Mouse (Mus musculus) hindbrain, embryonic 12.5 days (tissue): ENCODE measurements around the gene Uhrf1. TPM values are rescaled to one million over a fixed set of nuclear protein-coding genes. Genes with fewer than 3 reads are reported as not detected.
A peak's percentile ranks its signal among the peaks of the same experiment; 100 is the strongest.

Experiments used
- ATAC-seq: fragments of 200-750 bp; cut with Nextera tagmentation; 2 replicates; pipeline ENCODE4 v1.8.0; 2017; ENCODE audit warnings: moderate TSS enrichment; ENCODE audit not compliant: low FRiP score
- H3K27ac ChIP-seq: fragments of 300-500 bp; sonication (generic); 2 replicates; pipeline ENCODE4 v1.5.1; 2016; ENCODE audit warnings: mild to moderate bottlenecking
- H3K27me3 ChIP-seq: fragments of 300-500 bp; sonication (generic); 2 replicates; pipeline ENCODE4 v1.6.1; 2016; ENCODE audit warnings: mild to moderate bottlenecking
- H3K36me3 ChIP-seq: fragments of 300-500 bp; sonication (generic); 2 replicates; pipeline ENCODE4 v1.6.1; 2016; ENCODE audit warnings: mild to moderate bottlenecking
- H3K4me1 ChIP-seq: fragments of 300-500 bp; sonication (generic); 2 replicates; pipeline ENCODE4 v1.6.1; 2016
- H3K4me2 ChIP-seq: fragments of 300-500 bp; sonication (generic); replicated peaks from 2 replicates; pipeline ENCODE4 v1.6.1; 2016; ENCODE audit warnings: mild to moderate bottlenecking
- H3K4me3 ChIP-seq: fragments of 300-500 bp; sonication (generic); 2 replicates; pipeline ENCODE4 v1.5.1; 2016; ENCODE audit warnings: mild to moderate bottlenecking
- H3K9ac ChIP-seq: fragments of 300-500 bp; sonication (generic); 2 replicates; pipeline ENCODE4 v1.6.1; 2016; ENCODE audit warnings: mild to moderate bottlenecking, moderate library complexity
- H3K9me3 ChIP-seq: fragments of 300-500 bp; sonication (generic); replicated peaks from 2 replicates; pipeline ENCODE4 v1.6.1; 2016; ENCODE audit warnings: mild to moderate bottlenecking
- WGBS: fragments of 180-500 bp; shearing (Covaris S2); methylation state at CpG from one replicate; pipeline ENCODE4 v1.1.7; 2016; 5-methylcytosine and 5-hydroxymethylcytosine counted together
- polyA plus RNA-seq: library from polyadenylated mRNA; unstranded; fragments of >200 nt; fragmentation: Nextera tagmentation; extraction: Ambion mirVana; gene quantifications from 2 replicates; pipeline ENCODE4 v1.2.1, GENCODE M21; 2016

The Uhrf1 gene
- polyA plus RNA-seq, 1 experiment from 2014 or later: 99.9 TPM

DNA sequence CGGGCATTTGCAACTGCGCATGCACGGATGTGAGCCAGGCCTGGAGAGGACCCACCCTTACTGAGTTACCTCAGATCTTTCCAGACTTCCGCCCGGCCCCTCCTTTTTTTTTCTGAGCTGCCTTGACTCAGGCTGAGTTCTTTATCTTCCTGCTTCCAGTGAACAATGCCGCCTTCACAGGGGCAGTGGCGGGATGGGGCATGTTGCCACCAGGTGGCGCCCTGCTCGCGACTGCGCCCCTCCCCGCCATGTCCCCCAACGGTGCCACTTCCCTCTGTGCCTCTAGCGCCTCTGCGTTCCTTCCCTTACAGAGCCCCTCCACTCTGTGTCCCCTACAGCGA is 12.0 kb upstream of the Uhrf1 start:
- H3K4me1 ChIP-seq: peaks cover 38% of the 10 kb centered on the region
- peak overlapping the region; percentile 51 for H3K9ac ChIP-seq
- peak overlapping the region; percentile 18; the same call in 1 of the 2 replicates for H3K4me3 ChIP-seq
- 0 out of 2 replicates have a peak, but pooled peaks cover 1% of the 10 kb centered on the region for H3K36me3 ChIP-seq
- H3K4me2 ChIP-seq: peak overlapping the region; percentile 51
- no peaks in the 10 kb centered on the region for H3K27me3 ChIP-seq
- 2% methylated on average over 16 of the region's 16 CpGs for WGBS
- peak; percentile 83 for ATAC-seq
- peak overlapping the region; percentile 80 for H3K27ac ChIP-seq
- H3K9me3 ChIP-seq: no peaks in the 10 kb centered on the region

DNA sequence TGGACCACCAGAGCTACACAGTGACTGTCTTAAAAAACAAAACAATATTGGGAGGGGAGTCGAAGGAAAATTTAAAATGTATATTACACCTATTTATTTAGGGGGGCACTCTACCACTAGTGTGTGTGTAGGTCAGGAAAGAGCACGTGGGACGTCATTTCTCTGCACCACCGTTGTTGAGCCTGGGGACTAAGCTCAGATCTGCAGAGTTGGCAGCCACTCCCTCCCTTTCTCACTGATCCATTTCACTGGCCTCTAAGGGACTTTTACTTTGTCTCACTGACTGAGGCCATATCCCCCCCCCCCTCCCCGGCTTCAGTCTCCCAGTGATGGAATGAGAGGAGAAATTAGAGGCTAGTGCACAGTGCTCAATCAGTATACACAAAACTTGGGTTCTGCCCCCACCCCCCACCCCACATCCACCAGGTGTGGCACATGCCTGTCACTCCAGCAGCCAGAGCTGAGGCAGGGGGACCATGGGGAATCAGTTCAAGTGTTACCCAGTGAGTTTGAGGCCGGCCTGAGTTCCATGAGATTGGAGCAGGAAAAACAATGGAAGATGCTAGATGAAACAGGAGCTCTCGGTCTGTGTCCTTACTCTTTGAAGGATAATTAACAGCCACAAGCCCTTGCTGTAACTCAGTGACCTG is 11.2 kb upstream of the Uhrf1 start:
- Histone ChIP-seq H3K9ac (no peak overlapping the region; the same call in 1 of the 2 replicates), H3K27ac (peak overlapping the region; percentile 80)
- WGBS: 64% methylated on average over 7 of the region's 7 CpGs

DNA sequence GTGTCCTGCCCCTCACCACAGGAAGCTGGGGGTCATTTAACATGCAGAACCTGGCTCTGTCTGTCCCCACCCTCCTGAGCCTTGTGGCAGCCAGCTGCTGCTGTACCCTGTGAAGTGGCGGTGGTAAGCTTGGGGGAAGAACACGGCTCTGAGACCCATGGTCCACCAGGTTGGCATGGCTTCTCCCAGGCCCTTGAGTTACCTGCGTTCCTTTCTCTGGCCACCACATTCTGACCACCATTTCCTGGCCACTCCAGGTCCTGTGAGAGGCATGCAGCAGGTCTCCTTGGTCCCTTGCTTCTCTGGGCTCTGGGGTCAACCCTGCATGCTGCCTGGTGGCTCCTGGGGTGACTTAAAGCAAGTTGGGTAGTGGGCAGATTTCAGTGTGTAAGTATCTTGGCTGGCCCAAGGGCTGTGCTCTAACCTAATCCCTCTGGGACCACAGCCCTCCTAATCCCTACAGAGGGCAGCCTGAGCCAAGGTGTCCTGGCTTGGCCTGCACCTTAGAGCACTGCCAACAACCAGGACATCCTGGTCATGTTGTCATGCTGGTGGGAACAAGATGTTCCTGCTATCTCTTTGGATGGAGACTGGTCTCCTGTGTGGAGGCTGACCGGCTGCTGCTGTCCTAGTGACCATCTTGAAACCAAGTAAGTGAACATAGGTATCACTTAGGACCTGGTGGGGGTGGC is 10.4 kb upstream of the Uhrf1 start, which contains the start of gene Plin3:
TSS of gene Plin3 (minus strand) at position 343 of the 692 bp plus-strand sequence.
- Histone ChIP-seq H3K27me3 (no peaks in the 10 kb centered on the region), H3K4me1 (peaks cover 36% of the 10 kb centered on the region), H3K4me3 (no peak within 1 kb of the TSS), H3K36me3 (no peaks in the 10 kb centered on the region), H3K4me2 (no peak within 1 kb of the TSS), H3K9me3 (no peaks in the 10 kb centered on the region), H3K9ac (no peak within 1 kb of the TSS; the same call in 1 of the 2 replicates), H3K27ac (peak within 1 kb of the TSS; percentile 80)
- 87% methylated on average over 4 of the region's 4 CpGs for WGBS
- ATAC-seq: no peak

More for the DNA sequence above, 11.2 kb upstream of the Uhrf1 start:
- H3K36me3 ChIP-seq: no peaks in the 10 kb centered on the region
- ATAC-seq: no peak
- no peak overlapping the region for H3K4me3 ChIP-seq
- peaks cover 38% of the 10 kb centered on the region for H3K4me1 ChIP-seq
- H3K27me3 ChIP-seq: no peaks in the 10 kb centered on the region
- peak overlapping the region; percentile 51 for H3K4me2 ChIP-seq
- H3K9me3 ChIP-seq: no peaks in the 10 kb centered on the region

GRCm38 (mm10) chr17:56293291-56293690 is 9.8 kb upstream of the Uhrf1 start:
- WGBS: 75% methylated on average over 1 of the region's 1 CpGs
- ATAC-seq: no peak
- H3K27ac ChIP-seq: no peak overlapping the region
- H3K4me2 ChIP-seq: no peak overlapping the region
- no peak overlapping the region for H3K9ac ChIP-seq
- no peaks in the 10 kb centered on the region for H3K27me3 ChIP-seq
- H3K9me3 ChIP-seq: no peaks in the 10 kb centered on the region
- peaks cover 30% of the 10 kb centered on the region for H3K4me1 ChIP-seq
- no peaks in the 10 kb centered on the region for H3K36me3 ChIP-seq
- no peak overlapping the region for H3K4me3 ChIP-seq

- no peaks in the 10 kb centered on the region for H3K36me3 ChIP-seq
- no peaks in the 10 kb centered on the region for H3K9me3 ChIP-seq
- no peak overlapping the region for H3K4me3 ChIP-seq
- WGBS: 87% methylated on average over 19 of the region's 19 CpGs
- no peaks in the 10 kb centered on the region for H3K27me3 ChIP-seq
- no peak overlapping the region for H3K9ac ChIP-seq
- ATAC-seq: no peak
- no peak overlapping the region for H3K27ac ChIP-seq
- no peak overlapping the region for H3K4me2 ChIP-seq
- H3K4me1 ChIP-seq: peaks cover 25% of the 10 kb centered on the region
These were observed 8.9 kb upstream of the Uhrf1 start for GRCm38 (mm10) chr17:56294241-56294640.

DNA sequence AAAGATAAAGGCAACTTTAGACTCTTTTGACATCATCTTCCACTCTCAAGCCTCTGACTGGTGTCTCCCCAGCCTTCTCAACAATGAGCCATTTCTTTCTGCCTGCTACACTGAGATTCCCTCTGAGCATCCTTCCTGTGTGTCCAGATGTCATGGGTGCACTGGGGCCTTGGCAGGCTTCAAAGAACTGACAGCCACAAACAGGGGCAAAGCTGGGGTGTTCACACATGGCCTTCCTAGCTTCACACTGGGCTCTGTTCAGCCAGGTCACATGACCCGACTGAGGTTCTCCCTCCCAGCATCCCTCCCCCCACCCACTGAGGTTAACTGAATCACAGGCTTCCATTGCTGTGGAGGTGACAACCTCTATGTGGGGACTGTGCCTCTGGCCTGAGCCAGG is 6.9 kb upstream of the Uhrf1 start:
- Histone ChIP-seq H3K4me1 (peaks cover 9% of the 10 kb centered on the region), H3K9ac (no peak overlapping the region), H3K27me3 (no peaks in the 10 kb centered on the region), H3K36me3 (no peaks in the 10 kb centered on the region), H3K4me2 (no peak overlapping the region), H3K9me3 (no peaks in the 10 kb centered on the region), H3K27ac (no peak overlapping the region), H3K4me3 (no peak overlapping the region)
- WGBS: 70% methylated on average over 1 of the region's 1 CpGs
- ATAC-seq: no peak

- Histone ChIP-seq H3K36me3 (no peaks in the 10 kb centered on the region), H3K27me3 (no peaks in the 10 kb centered on the region), H3K4me3 (no peak overlapping the region), H3K27ac (no peak overlapping the region), H3K9me3 (no peaks in the 10 kb centered on the region), H3K4me2 (no peak overlapping the region), H3K4me1 (peaks cover 7% of the 10 kb centered on the region), H3K9ac (no peak overlapping the region)
- no peak for ATAC-seq
- 100% methylated on average over 1 of the region's 1 CpGs for WGBS
These were observed 4.9 kb upstream of the Uhrf1 start for GRCm38 (mm10) chr17:56298238-56298637.

DNA sequence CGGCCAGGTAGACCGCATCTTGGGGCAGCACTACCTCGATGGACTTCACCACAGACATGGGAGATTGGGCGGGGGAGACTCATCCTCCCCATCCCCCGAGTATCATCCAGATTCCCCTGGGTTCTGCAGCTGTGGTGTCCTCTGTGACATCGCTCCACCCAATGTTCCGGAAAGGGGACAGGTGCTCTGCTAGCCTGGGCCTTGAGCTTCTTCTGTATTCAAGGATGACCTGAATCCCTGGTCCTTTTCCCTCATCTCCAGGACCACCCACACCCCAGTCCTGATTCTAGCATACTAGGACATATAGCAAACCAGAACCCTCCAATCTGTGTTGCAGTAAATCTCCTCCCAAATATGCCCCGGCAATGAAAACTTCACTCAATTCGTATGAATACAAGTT is 2.9 kb upstream of the Uhrf1 start, which contains the start of gene Arrdc5:
TSS of gene Arrdc5 (minus strand) at position 101 of the 400 bp plus-strand sequence.
- H3K4me3 ChIP-seq: no peak within 1 kb of the TSS
- H3K9ac ChIP-seq: no peak within 1 kb of the TSS
- H3K4me1 ChIP-seq: peaks cover 21% of the 10 kb centered on the region
- WGBS: 93% methylated on average over 9 of the region's 9 CpGs
- H3K36me3 ChIP-seq: no peaks in the 10 kb centered on the region
- H3K27ac ChIP-seq: no peak within 1 kb of the TSS
- no peaks in the 10 kb centered on the region for H3K9me3 ChIP-seq
- H3K4me2 ChIP-seq: no peak within 1 kb of the TSS
- no peak for ATAC-seq
- no peaks in the 10 kb centered on the region for H3K27me3 ChIP-seq

DNA sequence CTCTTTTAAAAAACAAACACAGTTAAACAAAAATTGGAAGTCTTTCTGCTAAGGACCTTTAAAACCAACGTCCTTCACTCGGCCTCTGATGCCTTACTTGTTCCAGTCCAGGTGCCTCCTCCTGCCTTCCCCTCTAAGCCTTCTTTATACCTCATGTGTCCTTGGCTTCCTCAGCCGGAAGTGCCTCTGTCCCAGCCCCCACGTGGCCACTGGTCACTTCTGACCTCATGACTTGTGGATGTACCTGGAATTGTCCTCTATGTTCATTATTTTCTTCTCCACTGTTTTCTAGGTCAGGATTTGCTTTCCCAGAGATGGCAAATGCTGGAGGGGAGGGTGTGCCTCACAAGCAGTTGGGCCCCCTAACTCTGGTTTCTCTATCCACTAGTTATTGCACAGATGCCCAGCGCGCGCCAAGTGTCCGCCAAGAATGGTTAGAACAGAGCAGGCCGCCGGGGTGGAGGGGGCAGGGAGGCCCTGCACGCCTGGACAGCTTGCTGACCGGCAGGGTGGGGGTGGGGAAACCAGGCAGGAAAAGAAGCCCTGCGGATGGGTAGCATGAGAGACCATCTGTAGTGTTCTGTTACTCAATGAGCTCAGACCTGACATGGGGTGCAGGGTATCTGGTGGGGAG is 641 bp upstream of the Uhrf1 start:
- Histone ChIP-seq H3K27me3 (no peaks in the 10 kb centered on the region), H3K4me1 (peaks cover 35% of the 10 kb centered on the region), H3K4me3 (no peak overlapping the region), H3K27ac (no peak overlapping the region), H3K9me3 (no peaks in the 10 kb centered on the region), H3K4me2 (peak overlapping the region; percentile 94), H3K36me3 (peaks cover 7% of the 10 kb centered on the region; the same call in 1 of the 2 replicates), H3K9ac (0 out of 2 replicates have a peak overlapping the region, but pooled peaks have one; percentile 23)
- peak; percentile 18 for ATAC-seq
- WGBS: 23% methylated on average over 13 of the region's 13 CpGs

GRCm38 (mm10) chr17:56303847-56304586 is 896 bp downstream of the Uhrf1 start:
- ATAC-seq: peak; percentile 94
- peaks cover 38% of the 10 kb centered on the region for H3K4me1 ChIP-seq

GRCm38 (mm10) chr17:56304718-56305117 is 1.6 kb downstream of the Uhrf1 start:
- no peak overlapping the region for H3K27ac ChIP-seq
- no peaks in the 10 kb centered on the region for H3K27me3 ChIP-seq
- peak overlapping the region; percentile 82 for H3K9ac ChIP-seq
- peak; percentile 18; the same call in 1 of the 2 replicates for ATAC-seq
- H3K9me3 ChIP-seq: no peaks in the 10 kb centered on the region
- H3K4me1 ChIP-seq: peaks cover 38% of the 10 kb centered on the region
- 17% methylated on average over 11 of the region's 11 CpGs for WGBS
- H3K36me3 ChIP-seq: peaks cover 17% of the 10 kb centered on the region
- H3K4me2 ChIP-seq: peak overlapping the region; percentile 94
- peak overlapping the region; percentile 79 for H3K4me3 ChIP-seq

More at GRCm38 (mm10) chr17:56303847-56304586, 896 bp downstream of the Uhrf1 start:
- Histone ChIP-seq H3K27me3 (no peaks in the 10 kb centered on the region), H3K27ac (peak overlapping the region; percentile 75), H3K9me3 (no peaks in the 10 kb centered on the region), H3K4me3 (peak overlapping the region; percentile 79), H3K36me3 (peaks cover 12% of the 10 kb centered on the region), H3K9ac (peak overlapping the region; percentile 82), H3K4me2 (peak overlapping the region; percentile 94)
- under 1% methylated on average over 68 of the region's 68 CpGs for WGBS

DNA sequence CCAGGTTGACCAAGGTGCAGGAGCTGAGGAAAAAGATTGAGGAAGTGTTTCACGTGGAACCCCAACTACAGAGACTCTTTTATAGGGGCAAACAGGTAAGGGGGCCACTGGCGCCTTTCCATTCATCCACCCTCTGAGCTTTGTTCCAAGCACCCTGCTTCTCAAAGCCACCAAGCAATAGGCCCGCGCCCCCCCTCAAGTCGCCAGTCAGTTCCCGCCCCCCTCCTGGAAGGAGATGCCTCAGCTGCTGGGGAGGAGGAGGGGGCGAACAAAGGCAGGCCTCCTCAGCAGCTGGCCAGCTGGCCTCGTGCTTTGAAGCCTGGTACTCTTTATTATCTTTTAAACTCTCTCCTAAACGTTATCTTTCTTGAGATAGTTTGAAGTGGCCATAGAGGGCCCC is 2.0 kb downstream of the Uhrf1 start:
- H3K36me3 ChIP-seq: peaks cover 22% of the 10 kb centered on the region
- H3K27ac ChIP-seq: no peak overlapping the region
- H3K4me1 ChIP-seq: peaks cover 38% of the 10 kb centered on the region
- H3K4me3 ChIP-seq: peak overlapping the region; percentile 79
- ATAC-seq: no peak
- WGBS: 37% methylated on average over 9 of the region's 9 CpGs
- peak overlapping the region; percentile 82 for H3K9ac ChIP-seq
- H3K4me2 ChIP-seq: peak overlapping the region; percentile 94
- H3K9me3 ChIP-seq: no peaks in the 10 kb centered on the region
- H3K27me3 ChIP-seq: no peaks in the 10 kb centered on the region
